Mouse (Mus musculus) adrenal gland, adult 8-10 months (tissue): Measurements from ENCODE around the gene Dhx32. TPM values are rescaled to one million over a fixed set of nuclear protein-coding genes. Genes with fewer than 3 reads are reported as not detected.

ENCODE experiments used
- DNase-seq: peaks from one replicate; pipeline ENCODE4 v3.0.0; 2022
- total RNA-seq, 4 experiments: library from RNA; stranded (reverse); gene quantifications; 2 replicates each; pipeline ENCODE4 v1.2.4; 2022

Dhx32 gene
- total RNA-seq, 4 experiments from 2014 or later, result 57.3 to 62.8 (median 61.1) TPM

GRCm38 (mm10) chr7:133768517-133768916, 14.0 kb downstream of the Dhx32 start:
- DNase-seq, result no peak

GRCm38 (mm10) chr7:133768027-133768426, 14.5 kb downstream of the Dhx32 start:
- DNase-seq, result no peak

GRCm38 (mm10) chr7:133765849-133766243, 16.7 kb downstream of the Dhx32 start:
- DNase-seq, result peak; percentile 62

- DNase-seq, result no peak
These were observed 17.2 kb downstream of the Dhx32 start for GRCm38 (mm10) chr7:133765240-133765848.

GRCm38 (mm10) chr7:133764425-133764824, 18.1 kb downstream of the Dhx32 start:
- DNase-seq, result no peak

- no peak for DNase-seq
These were observed 19.8 kb downstream of the Dhx32 start for GRCm38 (mm10) chr7:133762696-133763095.

GRCm38 (mm10) chr7:133759611-133760353, 22.7 kb downstream of the Dhx32 start:
- no peak for DNase-seq

- DNase-seq, result no peak
These were observed 23.8 kb downstream of the Dhx32 start for GRCm38 (mm10) chr7:133758716-133759115.

- DNase-seq, result no peak
These were observed 24.5 kb downstream of the Dhx32 start for GRCm38 (mm10) chr7:133757961-133758455.

- DNase-seq, result no peak
These were observed 31.4 kb downstream of the Dhx32 start for GRCm38 (mm10) chr7:133751163-133751562.

- no peak for DNase-seq
These were observed 31.9 kb downstream of the Dhx32 start for GRCm38 (mm10) chr7:133750666-133751065.

GRCm38 (mm10) chr7:133748753-133749152, 33.8 kb downstream of the Dhx32 start:
- no peak for DNase-seq

GRCm38 (mm10) chr7:133747372-133747771, 35.2 kb downstream of the Dhx32 start:
- peak; percentile 71 for DNase-seq

GRCm38 (mm10) chr7:133744701-133745100, 37.8 kb downstream of the Dhx32 start:
- DNase-seq, result no peak

- DNase-seq, result no peak
These were observed 38.3 kb downstream of the Dhx32 start for GRCm38 (mm10) chr7:133744209-133744608.

- DNase-seq, result no peak
These were observed 38.9 kb downstream of the Dhx32 start for GRCm38 (mm10) chr7:133743611-133744010.

GRCm38 (mm10) chr7:133742530-133743325, 39.8 kb downstream of the Dhx32 start:
- no peak for DNase-seq

- DNase-seq, result no peak
These were observed 42.0 kb downstream of the Dhx32 start for GRCm38 (mm10) chr7:133740558-133740957.

GRCm38 (mm10) chr7:133731971-133732645, 50.4 kb downstream of the Dhx32 start:
- DNase-seq, result no peak

- DNase-seq, result peak; percentile 28
These were observed 52.0 kb downstream of the Dhx32 start for GRCm38 (mm10) chr7:133730324-133731191.

- DNase-seq, result no peak
These were observed 53.2 kb downstream of the Dhx32 start for GRCm38 (mm10) chr7:133729351-133729750.
